Mouse (Mus musculus): Measurements from ENCODE around the gene Osbpl6.
"Not testable (repeated sequence)": the region's sequence is repeated elsewhere in the genome, so short reads cannot be mapped to it uniquely, and the experiment has no call there.

Osbpl6 gene

DNA sequence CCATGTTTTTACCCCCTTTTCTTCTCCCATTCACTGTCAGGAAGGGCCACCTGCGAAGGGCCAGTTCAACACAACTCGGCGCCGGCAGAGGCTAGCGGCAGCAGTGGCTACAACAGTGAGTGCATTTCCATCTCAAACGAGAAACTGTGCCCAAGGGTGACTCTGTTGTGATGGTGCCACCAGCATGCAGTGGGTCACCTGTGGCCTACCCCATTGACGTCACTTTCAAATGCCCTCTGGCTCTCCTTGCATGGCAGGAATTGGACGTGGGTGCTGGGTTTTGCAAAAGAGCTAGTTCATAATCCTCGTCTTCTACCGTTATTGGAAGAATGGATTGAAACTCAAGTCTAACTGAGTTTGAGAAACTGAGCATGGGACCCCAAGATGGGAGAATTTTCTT, 153.8 kb downstream of the Osbpl6 start:
- in situ Hi-C loops (cut with MboI), result no loop called here

DNA sequence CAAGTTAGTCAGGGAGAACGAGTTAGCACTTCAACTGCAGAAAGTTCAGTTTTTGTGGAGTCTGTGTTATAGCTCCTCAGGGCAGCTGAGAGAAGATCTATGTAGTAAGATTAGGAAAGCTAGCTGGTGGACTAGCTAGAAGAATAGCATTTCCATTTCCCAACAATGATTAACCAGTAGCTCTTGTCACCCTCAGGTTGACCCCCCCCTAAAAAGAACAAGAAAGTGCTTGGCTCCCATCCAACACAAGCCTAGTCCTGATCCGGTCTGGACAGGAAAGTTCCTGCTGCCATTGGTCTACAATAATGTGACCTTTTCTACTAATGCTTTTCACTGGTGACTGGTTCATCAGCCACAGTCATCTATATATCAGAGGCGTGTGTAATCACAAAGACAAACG, 157.6 kb downstream of the Osbpl6 start:
- in situ Hi-C loops (cut with MboI), result no loop called here

GRCm38 (mm10) chr2:76566933-76567551, 160.7 kb downstream of the Osbpl6 start:
- in situ Hi-C loops (cut with MboI), result no loop called here

DNA sequence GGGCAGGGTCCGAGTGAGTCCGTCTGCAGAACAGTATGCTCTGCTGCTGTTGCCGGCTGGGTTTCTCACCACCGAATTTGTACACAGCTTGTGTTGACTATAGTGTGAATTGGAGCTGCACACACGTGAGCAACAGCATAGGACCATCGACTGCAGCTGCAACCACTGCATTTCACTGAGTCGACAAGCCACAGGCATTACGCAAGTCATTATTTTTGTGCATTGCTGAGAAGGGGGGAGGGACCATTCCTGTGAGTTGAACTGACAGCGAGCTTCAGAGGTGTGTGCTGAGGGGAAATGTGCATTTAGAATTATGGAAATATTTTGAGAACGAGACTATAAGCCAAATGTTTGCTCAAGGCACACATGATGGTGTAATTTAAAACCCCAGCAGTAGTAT, 165.2 kb downstream of the Osbpl6 start:
- in situ Hi-C loops (cut with MboI), result no loop called here

GRCm38 (mm10) chr2:76578911-76579310, 172.6 kb downstream of the Osbpl6 start:
- in situ Hi-C loops (cut with MboI), result no loop called here

GRCm38 (mm10) chr2:76585090-76585489, 178.8 kb downstream of the Osbpl6 start:
- in situ Hi-C loops (cut with MboI), result no loop called here

DNA sequence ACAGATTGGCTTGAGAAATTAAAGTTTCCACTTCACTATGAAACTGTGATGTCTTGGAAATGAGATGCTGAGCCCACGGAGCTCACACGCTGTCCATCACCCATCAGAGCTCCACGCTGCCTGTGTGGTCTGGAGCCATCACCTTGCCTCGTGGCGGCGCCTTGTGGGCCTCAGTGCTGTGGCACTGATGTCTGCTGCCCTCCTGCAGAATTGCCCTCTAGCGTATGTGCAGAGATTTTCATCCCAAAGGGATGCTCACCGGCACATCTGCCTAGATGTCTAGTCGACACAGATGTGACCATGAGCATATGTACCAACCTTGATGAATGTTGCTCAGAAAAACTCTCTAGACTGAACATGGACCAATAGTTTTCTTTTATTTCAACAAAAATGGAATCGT, 180.6 kb downstream of the Osbpl6 start:
- in situ Hi-C loops (cut with MboI), result no loop called here

DNA sequence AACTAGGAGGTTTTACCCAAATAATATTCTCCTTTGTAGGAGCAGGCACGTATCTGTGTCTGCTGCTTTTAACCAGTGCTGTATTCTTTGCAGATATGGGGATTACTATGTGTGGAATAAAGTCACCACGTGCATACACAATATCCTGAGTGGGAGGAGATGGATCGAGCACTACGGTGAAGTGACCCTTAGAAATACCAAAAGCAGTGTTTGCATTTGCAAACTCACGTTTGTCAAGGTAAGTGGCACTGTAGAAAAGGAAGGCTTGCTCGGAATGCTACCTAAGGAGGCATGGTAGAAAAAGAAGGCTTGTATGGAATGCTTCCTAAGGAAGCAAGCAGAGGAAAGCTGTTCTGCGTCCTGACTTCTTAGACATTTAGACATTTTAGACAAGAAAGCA, 183.9 kb downstream of the Osbpl6 start:
- in situ Hi-C loops (cut with MboI), result no loop called here

GRCm38 (mm10) chr2:76592401-76592924, 186.2 kb downstream of the Osbpl6 start:
- in situ Hi-C loops (cut with MboI), result no loop called here

DNA sequence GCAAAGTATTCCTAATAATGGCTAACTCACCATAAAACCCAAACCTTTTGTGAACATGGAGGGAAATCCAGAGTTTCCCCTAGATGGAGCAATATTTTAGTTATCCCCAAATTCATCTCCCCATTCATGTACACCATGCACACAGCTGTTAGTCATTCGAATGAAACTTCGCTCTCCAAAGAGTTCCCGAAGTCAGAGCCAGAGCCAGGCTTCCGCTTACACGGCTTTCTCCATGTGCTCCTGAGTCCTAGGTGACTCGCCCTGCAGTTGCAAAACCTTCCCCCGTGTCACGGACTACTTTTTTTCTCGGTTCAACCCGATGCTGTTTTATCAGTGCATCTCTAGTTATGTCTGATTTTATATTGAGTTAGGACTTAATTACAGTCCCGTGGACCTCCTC, 191.2 kb downstream of the Osbpl6 start:
- in situ Hi-C loops (cut with MboI), result no loop called here

GRCm38 (mm10) chr2:76599214-76599613, 192.9 kb downstream of the Osbpl6 start:
- in situ Hi-C loops (cut with MboI), result no loop called here

GRCm38 (mm10) chr2:76602256-76602655, 195.9 kb downstream of the Osbpl6 start:
- in situ Hi-C loops (cut with MboI), result no loop called here

DNA sequence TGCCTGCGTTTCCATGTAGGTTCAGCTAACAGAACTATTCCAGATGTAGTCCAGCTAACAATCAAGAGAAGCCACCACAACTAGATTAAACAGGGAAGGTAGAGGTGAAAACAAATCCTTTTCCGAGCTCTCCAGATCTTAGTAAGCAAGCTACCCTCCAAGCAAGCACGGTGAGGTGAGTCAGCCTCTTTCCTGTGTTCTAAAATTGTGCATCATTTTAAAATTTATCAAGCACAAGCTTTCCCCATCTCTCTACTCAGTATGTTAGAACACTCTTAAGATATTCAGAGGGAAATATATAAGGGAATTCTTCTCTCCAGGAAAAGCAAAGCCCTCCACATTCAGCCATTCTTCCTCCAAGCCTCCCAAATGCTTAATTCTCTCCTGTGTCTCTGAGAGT, 200.4 kb downstream of the Osbpl6 start:
- in situ Hi-C loops (cut with MboI), result no loop called here

GRCm38 (mm10) chr2:76610326-76611104, 204.2 kb downstream of the Osbpl6 start:
- in situ Hi-C loops (cut with MboI), result no loop called here

- in situ Hi-C loops (cut with MboI), result no loop called here
These were observed 205.7 kb downstream of the Osbpl6 start for GRCm38 (mm10) chr2:76611996-76612395.

- in situ Hi-C loops (cut with MboI), result no loop called here
These were observed 211.8 kb downstream of the Osbpl6 start for GRCm38 (mm10) chr2:76618078-76618477.

GRCm38 (mm10) chr2:76620188-76620587, 213.9 kb downstream of the Osbpl6 start:
- in situ Hi-C loops (cut with MboI), result no loop called here

DNA sequence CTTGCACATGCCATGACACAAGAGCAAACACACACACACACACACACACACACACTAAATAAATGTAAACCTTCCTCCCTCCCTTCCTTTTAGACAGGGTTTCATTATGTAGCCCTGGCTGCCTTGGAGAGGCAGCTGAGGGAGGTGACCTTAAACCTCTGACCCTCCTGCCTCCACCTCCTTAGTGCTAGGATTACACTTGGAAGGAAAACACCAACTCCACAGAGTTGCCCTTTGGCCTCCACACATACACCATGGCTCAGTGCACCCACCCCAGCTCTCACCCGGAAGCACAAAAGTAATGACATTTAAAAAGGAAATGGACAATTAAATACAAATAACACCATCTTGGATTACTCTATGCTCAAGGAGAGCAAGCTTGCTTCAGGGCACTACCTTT, 215.4 kb downstream of the Osbpl6 start:
- in situ Hi-C loops (cut with MboI), result no loop called here

DNA sequence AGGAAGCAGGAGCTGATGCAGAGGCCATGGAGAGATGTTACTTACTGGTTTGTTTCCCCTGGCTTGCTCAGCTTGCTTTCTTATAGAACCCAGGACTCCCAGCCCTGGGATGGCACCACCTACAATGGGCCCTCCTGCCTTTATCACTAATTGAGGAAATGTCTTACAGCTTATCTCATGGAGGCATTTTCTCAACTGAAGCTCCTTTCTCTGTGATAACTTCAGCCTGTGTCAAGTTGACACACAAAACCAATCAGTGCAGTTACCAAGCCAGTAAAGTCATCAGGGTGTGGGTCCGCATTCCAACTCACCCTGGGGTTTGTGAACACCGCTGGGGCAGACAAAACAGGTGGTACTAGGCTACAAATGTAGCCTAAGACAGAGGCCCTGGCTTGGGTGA, 216.0 kb downstream of the Osbpl6 start:
- in situ Hi-C loops (cut with MboI), result not testable (repeated sequence)

- in situ Hi-C loops (cut with MboI), result loop anchor here (25.0 kb wide), 1 partner anchor 268 kb away; the partner anchor contains the start of genes Cyct and Rbm45
These were observed 224.0 kb downstream of the Osbpl6 start for GRCm38 (mm10) chr2:76630293-76630692.

DNA sequence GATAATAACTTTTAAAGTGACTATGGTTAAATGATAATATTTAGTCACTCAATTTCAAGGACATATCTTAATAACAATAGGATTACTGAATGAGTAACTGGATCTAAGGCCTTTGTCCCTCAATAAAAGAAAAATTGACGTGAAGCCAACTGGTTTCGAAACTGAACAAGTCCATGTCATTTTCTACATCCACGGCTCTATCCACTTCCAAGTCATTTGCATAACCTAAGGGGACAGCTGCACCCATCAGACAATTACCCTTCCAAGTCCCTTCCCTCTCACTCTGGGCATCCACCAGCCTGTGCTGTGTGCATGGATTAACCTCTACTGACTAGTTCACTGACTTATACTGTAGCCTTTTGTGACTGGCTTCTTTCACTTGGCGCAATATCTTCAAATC, 225.3 kb downstream of the Osbpl6 start:
- in situ Hi-C loops (cut with MboI), result loop anchor here (25.0 kb wide), 1 partner anchor 269 kb away; the partner anchor contains the start of genes Cyct and Rbm45

GRCm38 (mm10) chr2:76639637-76640036, 233.3 kb downstream of the Osbpl6 start:
- in situ Hi-C loops (cut with MboI), result loop anchor here (25.0 kb wide), 1 partner anchor 277 kb away; the partner anchor contains the start of genes Cyct and Rbm45

- in situ Hi-C loops (cut with MboI), result loop anchor here (25.0 kb wide), 1 partner anchor 282 kb away; the partner anchor contains the start of genes Cyct and Rbm45
These were observed 237.5 kb downstream of the Osbpl6 start for GRCm38 (mm10) chr2:76643801-76644200.
